11 mouse cellular contexts compared by ENCODE assay signal in genomic region chr19:46141091-46141490, GRCm38 (mm10). TPM values are rescaled to one million over a fixed set of nuclear protein-coding genes. Genes with fewer than 3 reads are reported as not detected.
DNase-seq lines count a peak whose midpoint lies in the region; ATAC-seq lines count a peak whose summit lies in the region.
"Had no signal": no experiment of that assay in that cellular context is flagged by ENCODE, and none has a peak within 500 bp of the region (broad histone marks: within the 10 kb centered on the region; RNA-seq: fewer than 3 reads in every experiment).

No protein-coding gene starts in this region.

- no peak overlapping the region for H3K27ac ChIP-seq in hindbrain, embryonic 11.5 days (ENCODE audit: low read depth, low read length)
- H3K27ac ChIP-seq in hindbrain, embryonic 16.5 days (ENCODE audit: low read depth, low read length), result no peak overlapping the region
- H3K27ac ChIP-seq in neural tube, embryonic 11.5 days (ENCODE audit: low read depth, low read length), result no peak overlapping the region
- no peak overlapping the region for H3K27ac ChIP-seq in stomach, embryonic 16.5 days (ENCODE audit: low read length)

- no peaks in the 10 kb centered on the region for H3K36me3 ChIP-seq in hindbrain, embryonic 11.5 days (ENCODE audit: control insufficient read depth, insufficient read depth, low read length)
- H3K36me3 ChIP-seq in hindbrain, embryonic 16.5 days (ENCODE audit: control insufficient read depth, insufficient read depth, low read length), result no peaks in the 10 kb centered on the region
- H3K36me3 ChIP-seq in neural tube, embryonic 11.5 days (ENCODE audit: control insufficient read depth, insufficient read depth, low read length), result no peaks in the 10 kb centered on the region
- H3K36me3 ChIP-seq in stomach, embryonic 16.5 days (ENCODE audit: control insufficient read depth, insufficient read depth, low read length), result no peaks in the 10 kb centered on the region

- H3K4me3 ChIP-seq in hindbrain, embryonic 11.5 days (ENCODE audit: low read depth, low read length), result no peak overlapping the region
- H3K4me3 ChIP-seq in hindbrain, embryonic 16.5 days (ENCODE audit: low read length), result no peak overlapping the region
- H3K4me3 ChIP-seq in neural tube, embryonic 11.5 days (ENCODE audit: low read depth, low read length), result no peak overlapping the region
- no peak overlapping the region for H3K4me3 ChIP-seq in stomach, embryonic 16.5 days (replicated peaks; ENCODE audit: low read length)

- WGBS in hindbrain, embryonic 11.5 days, result 13% methylated on average over 5 of the region's 6 CpGs
- WGBS in hindbrain, embryonic 16.5 days, result 5% methylated on average over 6 of the region's 6 CpGs
- 26% methylated on average over 6 of the region's 6 CpGs for WGBS in neural tube, embryonic 11.5 days
- WGBS in stomach, embryonic 16.5 days, result 21% methylated on average over 6 of the region's 6 CpGs

- H3K9ac ChIP-seq in hindbrain, embryonic 11.5 days (ENCODE audit: low read depth, low read length), result no peak overlapping the region
- no peak overlapping the region for H3K9ac ChIP-seq in hindbrain, embryonic 16.5 days (ENCODE audit: low read depth, low read length)
- 0 out of 2 replicates have a peak overlapping the region, but pooled peaks have one; percentile 18 for H3K9ac ChIP-seq in neural tube, embryonic 11.5 days (ENCODE audit: low read length)
- H3K9ac ChIP-seq in stomach, embryonic 16.5 days (ENCODE audit: low read length), result no peak overlapping the region

- peaks cover 12% of the 10 kb centered on the region for H3K4me1 ChIP-seq in hindbrain, embryonic 11.5 days (replicated peaks; ENCODE audit: control insufficient read depth, insufficient read depth, low read length)
- H3K4me1 ChIP-seq in hindbrain, embryonic 16.5 days (ENCODE audit: control insufficient read depth, insufficient read depth, low read depth, low read length), result peaks cover 8% of the 10 kb centered on the region
- peaks cover 9% of the 10 kb centered on the region for H3K4me1 ChIP-seq in neural tube, embryonic 11.5 days (ENCODE audit: control insufficient read depth, insufficient read depth, low read length)
- H3K4me1 ChIP-seq in stomach, embryonic 16.5 days (ENCODE audit: control insufficient read depth, insufficient read depth, low read length), result peaks cover 17% of the 10 kb centered on the region

- intact Hi-C loops in heart, postnatal 14 days (cut with DNase I), result no loop called here

- H3K9me3 ChIP-seq in hindbrain, embryonic 11.5 days (ENCODE audit: control insufficient read depth, low read length), result no peaks in the 10 kb centered on the region
- H3K9me3 ChIP-seq in hindbrain, embryonic 16.5 days (ENCODE audit: control insufficient read depth, low read length), result no peaks in the 10 kb centered on the region
- no peaks in the 10 kb centered on the region for H3K9me3 ChIP-seq in neural tube, embryonic 11.5 days (ENCODE audit: control insufficient read depth, low read length)
- H3K9me3 ChIP-seq in stomach, embryonic 16.5 days (replicated peaks; ENCODE audit: control insufficient read depth, low read length), result no peaks in the 10 kb centered on the region

- no peak overlapping the region for H3K4me2 ChIP-seq in hindbrain, embryonic 11.5 days (replicated peaks; ENCODE audit: low read depth, low read length)
- no peak overlapping the region for H3K4me2 ChIP-seq in hindbrain, embryonic 16.5 days (ENCODE audit: low read length)
- H3K4me2 ChIP-seq in neural tube, embryonic 11.5 days (ENCODE audit: low read depth), result no peak overlapping the region
- H3K4me2 ChIP-seq in stomach, embryonic 16.5 days (ENCODE audit: low read depth, low read length), result no peak overlapping the region

- peak; percentile 68; the same call in 1 of the 2 replicates for ATAC-seq in hindbrain, embryonic 11.5 days (ENCODE audit: low FRiP score)
- ATAC-seq in hindbrain, embryonic 16.5 days, result no peak
- ATAC-seq in neural tube, embryonic 11.5 days (ENCODE audit: insufficient read depth, low FRiP score, low TSS enrichment), result no peak
- ATAC-seq in stomach, embryonic 16.5 days (ENCODE audit: insufficient read depth, low FRiP score), result 0 out of 2 replicates have a peak, but pooled peaks have one; percentile 30

- DNase-seq in hindbrain, embryonic 11.5 days (ENCODE audit: low spot score), result peak; percentile 62
- DNase-seq in neural tube, embryonic 11.5 days (ENCODE audit: low spot score), result peak; percentile 63
- DNase-seq in neural tube, embryonic 10.5 days (ENCODE audit: extremely low spot score, low spot score), result no peak
- peak; percentile 9 to 10 for DNase-seq in heart, postnatal 14 days
- DNase-seq in cerebellum, adult 18-20 months, result no peak
- no peak for DNase-seq in ovary, postnatal 10 days (ENCODE audit: low spot score)
- DNase-seq: cerebellum, adult 2 months; layer of hippocampus, adult 9-11 months; thymus, postnatal 25 days had no signal

- H3K27me3 ChIP-seq in hindbrain, embryonic 11.5 days (ENCODE audit: control insufficient read depth, insufficient read depth, low read length), result peaks cover 43% of the 10 kb centered on the region
- peaks cover 50% of the 10 kb centered on the region for H3K27me3 ChIP-seq in hindbrain, embryonic 16.5 days (replicated peaks; ENCODE audit: control insufficient read depth, insufficient read depth, low read length)
- peaks cover 64% of the 10 kb centered on the region for H3K27me3 ChIP-seq in neural tube, embryonic 11.5 days (ENCODE audit: control insufficient read depth, insufficient read depth, low read length)
- H3K27me3 ChIP-seq in stomach, embryonic 16.5 days (ENCODE audit: control insufficient read depth, insufficient read depth, low read length), result peaks cover 41% of the 10 kb centered on the region

RNA-seq across cellular contexts. Expression of gene Pitx3, which starts 7.0 kb away (rescaled TPM):
- polyA plus RNA-seq in hindbrain, embryonic 11.5 days (2014; fragmentation: Nextera tagmentation; extraction: Ambion mirVana), result 0.65 and 0.88 TPM in 2 replicates
- polyA plus RNA-seq in hindbrain, embryonic 16.5 days (2015; fragmentation: Nextera tagmentation; extraction: Ambion mirVana), result 0.20 and 0.81 TPM in 2 replicates
- polyA plus RNA-seq in neural tube, embryonic 11.5 days (2014; fragmentation: Nextera tagmentation; extraction: Ambion mirVana), result 2.2 and 4.5 TPM in 2 replicates
- under 1 TPM in 1 of 2 experiments, not detected in 1; 0.79 TPM for total RNA-seq in heart, postnatal 14 days (2021)
- 0.57 TPM in 1 of 2 replicates, not detected in the other for polyA plus RNA-seq in stomach, embryonic 16.5 days (2015; fragmentation: Nextera tagmentation; extraction: Ambion mirVana)

RNA-seq across cellular contexts. Expression of gene Elovl3, which starts 9.4 kb away (rescaled TPM):
- not detected in 2 replicates for polyA plus RNA-seq in hindbrain, embryonic 11.5 days (2014; fragmentation: Nextera tagmentation; extraction: Ambion mirVana)
- polyA plus RNA-seq in hindbrain, embryonic 16.5 days (2015; fragmentation: Nextera tagmentation; extraction: Ambion mirVana), result not detected in 2 replicates
- polyA plus RNA-seq in neural tube, embryonic 11.5 days (2014; fragmentation: Nextera tagmentation; extraction: Ambion mirVana), result 0.20 TPM in 2 replicates
- total RNA-seq in heart, postnatal 14 days (2021), result under 1 TPM in 1 of 2 experiments, not detected in 1; 0.67 TPM
- 0.06 TPM in 1 of 2 replicates, not detected in the other for polyA plus RNA-seq in stomach, embryonic 16.5 days (2015; fragmentation: Nextera tagmentation; extraction: Ambion mirVana)
- polyA plus RNA-seq: cerebellum, adult 2 months had no signal

RNA-seq across cellular contexts. Expression of gene Gbf1, which starts 11.2 kb away (rescaled TPM):
- 43.8 and 63.0 TPM in 2 replicates for polyA plus RNA-seq in hindbrain, embryonic 11.5 days (2014; fragmentation: Nextera tagmentation; extraction: Ambion mirVana)
- 60.3 and 71.0 TPM in 2 replicates for polyA plus RNA-seq in hindbrain, embryonic 16.5 days (2015; fragmentation: Nextera tagmentation; extraction: Ambion mirVana)
- polyA plus RNA-seq in neural tube, embryonic 11.5 days (2014; fragmentation: Nextera tagmentation; extraction: Ambion mirVana), result 43.3 and 52.0 TPM in 2 replicates
- 10 to 100 TPM; 50.3 to 50.7 TPM for total RNA-seq in heart, postnatal 14 days (2021)
- polyA plus RNA-seq in stomach, embryonic 16.5 days (2015; fragmentation: Nextera tagmentation; extraction: Ambion mirVana), result 36.4 and 40.4 TPM in 2 replicates

Comparison
In these comparisons a context has a peak if more than half of its experiments do, and no peak if none do; other contexts are left out.
1. ATAC-seq: peak in hindbrain, embryonic 11.5 days (single experiment) and stomach, embryonic 16.5 days (single experiment); none in hindbrain, embryonic 16.5 days (single experiment) and neural tube, embryonic 11.5 days (single experiment).
2. DNase-seq: peak in hindbrain, embryonic 11.5 days (single experiment), neural tube, embryonic 11.5 days (single experiment) and heart, postnatal 14 days (2 of 2); none in neural tube, embryonic 10.5 days (single experiment), cerebellum, adult 18-20 months (0 of 2) and ovary, postnatal 10 days (single experiment).